Mouse (Mus musculus) stomach, postnatal 0 days (tissue): Measurements from ENCODE around the gene Hspg2. TPM values are rescaled to one million over a fixed set of nuclear protein-coding genes. Genes with fewer than 3 reads are reported as not detected.

ENCODE experiments used
- ATAC-seq: fragments of 200-750 bp; cut with Nextera tagmentation; 2 replicates; pipeline ENCODE4 v1.8.0; 2017; ENCODE audit not compliant: low FRiP score, low TSS enrichment
- DNase-seq: peaks from one replicate; pipeline ENCODE4 v3.0.0-alpha.2; 2016; ENCODE audit warnings: low spot score
- H3K27ac ChIP-seq: fragments of 300-500 bp; sonication (generic); replicated peaks from 2 replicates; pipeline ENCODE4 v1.5.1; 2014; ENCODE audit warnings: mild to moderate bottlenecking, control low read depth
- H3K27me3 ChIP-seq: fragments of 300-500 bp; sonication (generic); 2 replicates; pipeline ENCODE4 v1.6.1; 2014; ENCODE audit warnings: low read length; ENCODE audit not compliant: control insufficient read depth, insufficient read depth
- H3K36me3 ChIP-seq: fragments of 300-500 bp; sonication (generic); 2 replicates; pipeline ENCODE4 v1.6.1; 2014; ENCODE audit warnings: low read length, mixed read lengths; ENCODE audit not compliant: control insufficient read depth, insufficient read depth
- H3K4me1 ChIP-seq: fragments of 300-500 bp; sonication (generic); replicated peaks from 2 replicates; pipeline ENCODE4 v1.6.1; 2014; ENCODE audit warnings: antibody characterized with exemption; ENCODE audit not compliant: control insufficient read depth, insufficient read depth
- H3K4me2 ChIP-seq: fragments of 300-500 bp; sonication (generic); replicated peaks from 2 replicates; pipeline ENCODE4 v1.6.1; 2014; ENCODE audit warnings: low read depth, mild to moderate bottlenecking, control low read depth, moderate library complexity
- H3K4me3 ChIP-seq: fragments of 300-500 bp; sonication (generic); 2 replicates; pipeline ENCODE4 v1.5.1; 2014; ENCODE audit warnings: low read depth, low read length, control low read depth
- H3K9ac ChIP-seq: fragments of 300-500 bp; sonication (generic); 2 replicates; pipeline ENCODE4 v1.6.1; 2014; ENCODE audit warnings: mild to moderate bottlenecking, low read length, control low read depth, mixed read lengths
- H3K9me3 ChIP-seq: fragments of 300-500 bp; sonication (generic); 2 replicates; pipeline ENCODE4 v1.6.1; 2016; ENCODE audit warnings: low read length; ENCODE audit not compliant: control insufficient read depth
- CTCF ChIP-seq: IDR thresholded peaks from 2 replicates; pipeline ENCODE4 v1.5.1; 2016; ENCODE audit warnings: antibody characterized with exemption, low read depth, mild to moderate bottlenecking, moderate library complexity
- EP300 ChIP-seq: optimal IDR thresholded peaks from 2 replicates; pipeline ENCODE3; 2016; ENCODE audit warnings: antibody characterized with exemption
- whole genome bisulfite sequencing: fragments of 180-500 bp; shearing (Covaris S2); extraction: QIAGEN DNeasy Blood & Tissue Kit; methylation state at CpG from one replicate; pipeline ENCODE4 v1.1.7; 2014; 5-methylcytosine and 5-hydroxymethylcytosine counted together
- polyA plus RNA-seq: library from polyadenylated mRNA; unstranded; fragments of >200 nt; fragmentation: Nextera tagmentation; extraction: Ambion mirVana; gene quantifications from 2 replicates; pipeline ENCODE4 v1.2.1, GENCODE M21; 2015

Gene Hspg2
- polyA plus RNA-seq, 1 experiment from 2014 or later, result 16.0 TPM

- ATAC-seq, result peak; percentile 39; the same call in 1 of the 2 replicates
Measured at GRCm38 (mm10) chr4:137449132-137449531, 19.4 kb upstream of the Hspg2 start.

GRCm38 (mm10) chr4:137449715-137450114 lies 18.9 kb upstream of the Hspg2 start:
- ATAC-seq, result 0 out of 2 replicates have a peak, but pooled peaks have one; percentile 24
- H3K36me3 ChIP-seq, result no peaks in the 10 kb centered on the region
- no peak overlapping the region for H3K9ac ChIP-seq
- WGBS, result 53% methylated on average over 10 of the region's 10 CpGs
- no peak for DNase-seq
- no peaks in the 10 kb centered on the region for H3K27me3 ChIP-seq
- peak overlapping the region; percentile 53; the same call in 1 of the 2 replicates for H3K27ac ChIP-seq
- H3K9me3 ChIP-seq, result no peaks in the 10 kb centered on the region
- no peak overlapping the region for H3K4me3 ChIP-seq
- no peak overlapping the region for H3K4me2 ChIP-seq
- peaks cover 10% of the 10 kb centered on the region for H3K4me1 ChIP-seq
- TF ChIP-seq EP300 (no peak), CTCF (no peak)

More at GRCm38 (mm10) chr4:137449132-137449531, 19.4 kb upstream of the Hspg2 start:
- Histone ChIP-seq H3K9ac (no peak overlapping the region), H3K27ac (peak overlapping the region; percentile 66; the same call in 1 of the 2 replicates), H3K4me3 (no peak overlapping the region), H3K9me3 (no peaks in the 10 kb centered on the region), H3K27me3 (no peaks in the 10 kb centered on the region), H3K36me3 (no peaks in the 10 kb centered on the region), H3K4me1 (peaks cover 10% of the 10 kb centered on the region), H3K4me2 (no peak overlapping the region)
- WGBS, result 35% methylated on average over 2 of the region's 2 CpGs
- DNase-seq, result no peak
- TF ChIP-seq EP300, result no peak
- TF ChIP-seq CTCF, result no peak

DNA sequence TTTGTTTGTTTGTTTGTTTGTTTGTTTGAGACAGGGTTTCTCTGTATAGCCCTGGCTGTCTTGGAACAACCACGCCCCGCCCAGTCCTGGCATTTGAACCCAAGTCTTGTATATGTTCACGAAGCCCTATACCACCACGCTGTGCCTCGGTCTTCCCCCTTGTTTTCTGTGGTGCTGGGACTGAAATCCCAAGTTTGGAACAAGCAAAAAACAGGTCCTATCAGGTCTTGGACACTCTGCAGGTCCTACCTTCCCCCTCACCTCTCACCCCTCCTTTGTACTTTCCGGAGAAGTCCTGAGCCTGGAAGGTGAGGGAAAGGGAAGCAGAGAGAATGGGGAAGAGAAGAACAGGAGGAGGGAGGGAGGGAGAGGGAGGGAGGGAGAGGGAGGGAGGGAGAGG lies 16.4 kb upstream of the Hspg2 start:
- no peak overlapping the region for H3K4me2 ChIP-seq
- DNase-seq (no peak), ATAC-seq (no peak)
- no peak overlapping the region for H3K4me3 ChIP-seq
- no peak overlapping the region for H3K9ac ChIP-seq
- no peaks in the 10 kb centered on the region for H3K27me3 ChIP-seq
- no peak overlapping the region for H3K27ac ChIP-seq
- no peaks in the 10 kb centered on the region for H3K9me3 ChIP-seq
- H3K36me3 ChIP-seq, result no peaks in the 10 kb centered on the region
- WGBS, result 80% methylated on average over 6 of the region's 6 CpGs
- H3K4me1 ChIP-seq, result peaks cover 10% of the 10 kb centered on the region
- TF ChIP-seq CTCF, result no peak
- TF ChIP-seq EP300, result no peak

DNA sequence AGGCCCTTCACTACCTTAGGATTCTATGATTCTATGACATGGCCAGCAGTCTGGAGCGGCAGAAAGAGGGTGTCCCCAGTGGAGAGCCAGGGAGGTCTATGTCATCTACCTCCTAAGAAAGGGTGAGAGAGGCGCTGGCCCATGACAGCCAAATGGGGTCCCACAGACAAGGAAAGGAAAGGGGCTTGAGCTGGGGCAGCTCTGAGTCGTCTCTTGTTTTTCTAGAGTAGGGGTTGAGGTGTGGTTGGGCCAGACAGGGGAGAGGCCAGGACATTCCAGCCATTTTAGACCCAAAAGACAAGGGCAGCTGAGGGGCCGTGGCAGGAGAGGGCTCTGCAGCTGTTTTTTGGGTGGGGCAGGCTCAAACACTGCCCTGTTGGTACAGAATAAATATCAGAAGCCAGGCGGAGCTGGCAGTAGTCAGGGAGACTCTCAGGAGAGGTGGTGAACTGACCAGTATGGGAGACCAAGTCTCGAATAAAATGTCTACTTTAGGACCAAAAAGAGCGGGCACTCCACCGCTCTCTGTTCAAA lies 15.3 kb upstream of the Hspg2 start, which contains the start of gene 1700013G24Rik:
TSS of gene 1700013G24Rik (plus strand) at position 51 of the 534 bp plus-strand sequence.
- WGBS, result 79% methylated on average over 8 of the region's 8 CpGs
- Histone ChIP-seq H3K9me3 (no peaks in the 10 kb centered on the region), H3K36me3 (no peaks in the 10 kb centered on the region), H3K27ac (no peak within 1 kb of the TSS), H3K9ac (no peak within 1 kb of the TSS), H3K4me3 (no peak within 1 kb of the TSS), H3K4me2 (no peak within 1 kb of the TSS), H3K27me3 (no peaks in the 10 kb centered on the region), H3K4me1 (peaks cover 6% of the 10 kb centered on the region)
- DNase-seq, result no peak
- ATAC-seq, result no peak
- no peak for TF ChIP-seq EP300
- TF ChIP-seq CTCF, result no peak

GRCm38 (mm10) chr4:137454582-137454981 lies 14.0 kb upstream of the Hspg2 start:
- Histone ChIP-seq H3K9ac (no peak overlapping the region), H3K27me3 (no peaks in the 10 kb centered on the region), H3K36me3 (no peaks in the 10 kb centered on the region), H3K27ac (no peak overlapping the region), H3K4me1 (peaks cover 3% of the 10 kb centered on the region; the same call in 1 of the 2 replicates), H3K4me3 (no peak overlapping the region), H3K4me2 (no peak overlapping the region), H3K9me3 (no peaks in the 10 kb centered on the region)
- ATAC-seq, result no peak
- DNase-seq, result no peak
- 86% methylated on average over 14 of the region's 14 CpGs for WGBS
- TF ChIP-seq CTCF, result no peak
- TF ChIP-seq EP300, result no peak

DNA sequence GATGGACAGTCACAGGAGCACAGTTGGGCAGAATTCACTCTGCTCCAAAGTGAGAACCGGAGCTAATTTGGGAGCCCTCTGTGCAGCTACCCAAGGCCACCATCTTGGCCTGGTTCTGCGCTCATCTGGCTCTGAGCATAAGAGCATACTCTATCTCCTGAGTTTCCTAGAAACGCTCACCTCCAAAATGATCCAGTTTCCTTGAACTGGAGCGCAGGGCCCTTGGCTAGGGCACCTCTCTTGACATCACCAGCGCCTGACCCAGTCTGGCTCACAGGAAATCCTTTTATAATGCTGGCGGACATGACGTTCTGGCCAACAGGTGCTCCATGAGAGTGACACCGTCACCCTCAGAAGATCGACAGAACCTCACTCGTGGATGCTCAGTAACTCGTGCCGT lies 12.0 kb upstream of the Hspg2 start:
- H3K36me3 ChIP-seq, result no peaks in the 10 kb centered on the region
- H3K4me1 ChIP-seq, result peaks cover 3% of the 10 kb centered on the region; the same call in 1 of the 2 replicates
- H3K27ac ChIP-seq, result no peak overlapping the region
- no peak overlapping the region for H3K4me3 ChIP-seq
- ATAC-seq (no peak), DNase-seq (no peak)
- no peak overlapping the region for H3K9ac ChIP-seq
- H3K4me2 ChIP-seq, result no peak overlapping the region
- H3K27me3 ChIP-seq, result no peaks in the 10 kb centered on the region
- TF ChIP-seq EP300 (no peak), CTCF (no peak)
- WGBS, result 82% methylated on average over 12 of the region's 12 CpGs
- no peaks in the 10 kb centered on the region for H3K9me3 ChIP-seq
